Mouse (Mus musculus) Muller cell, postnatal 12 days (primary cell): ENCODE data around the gene Rgcc.

Source experiments
- DNase-seq: peaks from one replicate; pipeline ENCODE4 v3.0.0-alpha.2; 2015; ENCODE audit errors: inconsistent ontology term

The Rgcc gene

DNA sequence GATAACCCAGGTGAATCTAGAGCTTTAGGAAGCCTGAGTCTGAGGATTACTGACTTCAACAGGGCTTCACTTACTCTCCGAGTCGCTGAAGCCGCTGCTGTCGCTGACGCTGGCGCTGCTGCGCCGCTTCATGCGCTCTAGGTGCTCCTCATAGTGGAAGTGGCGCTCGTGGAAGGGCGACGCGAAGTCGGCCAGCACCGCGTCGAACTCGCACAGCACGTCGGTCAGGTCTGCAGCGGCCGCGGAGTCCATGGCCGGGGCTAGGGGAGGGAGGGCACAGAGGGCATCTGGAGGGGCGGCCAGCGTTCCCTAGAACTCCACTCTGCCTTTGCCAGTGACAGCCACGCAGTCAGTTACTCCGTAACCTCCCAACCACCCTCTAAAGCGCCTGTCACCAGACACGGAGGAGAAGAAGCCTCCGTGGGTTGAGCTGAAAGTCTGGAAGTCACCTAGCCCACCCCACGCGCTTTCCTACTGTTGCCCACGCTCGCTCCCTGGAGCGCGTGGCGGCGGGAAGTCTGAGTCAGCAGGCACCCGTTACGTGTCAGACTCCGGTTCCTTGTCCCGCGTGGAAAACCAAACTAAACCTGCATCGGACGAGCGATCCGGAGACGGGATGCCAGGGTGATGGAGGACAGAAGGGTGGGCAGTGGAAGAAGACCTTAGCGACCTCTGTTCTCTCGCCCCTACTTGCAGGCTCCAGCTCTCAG is 649 bp downstream of the Rgcc start:
- DNase-seq, result no peak

- DNase-seq, result peak; percentile 69
These were observed 1.6 kb downstream of the Rgcc start for GRCm38 (mm10) chr14:79299796-79300195.

GRCm38 (mm10) chr14:79299230-79299629 is 2.2 kb downstream of the Rgcc start:
- DNase-seq, result no peak

DNA sequence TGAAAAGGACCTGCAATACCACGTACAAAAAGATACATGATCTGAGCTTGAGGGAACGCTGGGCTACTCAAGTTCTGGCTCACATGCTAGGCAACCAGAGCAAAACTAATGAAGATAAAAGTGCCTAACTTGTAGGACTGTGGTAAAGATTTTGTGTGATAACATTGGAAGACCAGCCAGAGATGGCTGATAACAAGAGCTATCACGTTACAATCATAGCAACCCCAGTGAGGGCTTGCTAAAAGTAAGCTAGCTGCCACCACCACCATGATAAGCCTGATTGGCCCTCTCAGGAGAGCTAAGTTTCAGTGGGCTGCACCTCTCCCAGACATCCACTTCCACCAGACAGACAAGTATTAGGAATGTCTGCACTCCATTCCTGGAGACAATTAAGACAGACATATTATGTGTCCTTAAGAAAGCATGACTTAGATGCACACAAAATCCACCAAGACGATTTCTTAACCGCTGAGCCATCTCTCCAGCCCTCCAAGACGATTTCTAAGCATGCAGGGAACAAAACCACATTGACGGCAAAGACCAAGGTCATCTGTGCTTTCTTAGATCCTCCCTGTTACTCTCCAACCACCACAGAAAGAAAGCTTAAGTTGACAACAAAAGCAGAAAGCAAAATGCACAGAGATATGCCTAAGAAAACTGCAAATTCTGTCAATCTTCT is 3.0 kb downstream of the Rgcc start:
- no peak for DNase-seq

GRCm38 (mm10) chr14:79296836-79297235 is 4.6 kb downstream of the Rgcc start:
- no peak for DNase-seq

- DNase-seq, result no peak
These were observed 5.2 kb downstream of the Rgcc start for GRCm38 (mm10) chr14:79296201-79296600.

- no peak for DNase-seq
These were observed 5.9 kb downstream of the Rgcc start for GRCm38 (mm10) chr14:79295579-79295978.

GRCm38 (mm10) chr14:79294950-79295349 is 6.5 kb downstream of the Rgcc start:
- no peak for DNase-seq

DNA sequence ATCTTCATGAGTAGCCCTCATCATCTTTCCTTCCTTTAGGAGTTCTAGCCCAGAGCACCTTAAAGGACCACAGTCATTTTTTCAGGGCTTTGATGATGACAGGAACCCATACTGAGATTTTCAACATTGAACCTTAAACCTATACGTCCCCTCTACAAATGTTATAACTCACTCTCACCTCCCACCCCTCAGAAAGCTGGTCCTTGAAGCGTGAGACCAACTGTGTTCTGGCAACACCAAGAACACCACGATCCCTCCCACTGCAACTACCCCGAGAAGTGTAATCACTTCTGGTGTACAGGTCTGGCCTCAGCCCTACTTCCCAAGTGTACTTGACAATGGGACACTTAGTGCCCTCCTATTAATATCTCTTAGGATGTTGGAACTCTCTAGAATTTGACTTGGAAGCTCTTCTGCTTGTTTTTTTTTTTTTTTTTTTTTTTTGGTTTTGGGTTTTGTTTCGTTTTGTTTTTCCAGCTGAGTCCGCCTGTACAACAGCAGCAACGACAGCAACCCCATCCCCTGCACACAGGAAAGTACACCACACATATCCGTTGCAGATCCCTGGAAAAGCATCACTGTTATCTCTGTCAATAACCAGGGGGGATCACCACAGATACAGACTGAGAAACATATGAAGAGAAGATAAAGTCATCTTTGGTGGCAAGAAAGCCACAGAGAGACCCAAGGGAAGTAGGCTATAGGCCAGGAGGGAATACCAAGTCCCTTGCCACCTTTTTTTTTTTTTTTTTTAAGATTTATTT is 7.2 kb downstream of the Rgcc start:
- DNase-seq, result no peak

DNA sequence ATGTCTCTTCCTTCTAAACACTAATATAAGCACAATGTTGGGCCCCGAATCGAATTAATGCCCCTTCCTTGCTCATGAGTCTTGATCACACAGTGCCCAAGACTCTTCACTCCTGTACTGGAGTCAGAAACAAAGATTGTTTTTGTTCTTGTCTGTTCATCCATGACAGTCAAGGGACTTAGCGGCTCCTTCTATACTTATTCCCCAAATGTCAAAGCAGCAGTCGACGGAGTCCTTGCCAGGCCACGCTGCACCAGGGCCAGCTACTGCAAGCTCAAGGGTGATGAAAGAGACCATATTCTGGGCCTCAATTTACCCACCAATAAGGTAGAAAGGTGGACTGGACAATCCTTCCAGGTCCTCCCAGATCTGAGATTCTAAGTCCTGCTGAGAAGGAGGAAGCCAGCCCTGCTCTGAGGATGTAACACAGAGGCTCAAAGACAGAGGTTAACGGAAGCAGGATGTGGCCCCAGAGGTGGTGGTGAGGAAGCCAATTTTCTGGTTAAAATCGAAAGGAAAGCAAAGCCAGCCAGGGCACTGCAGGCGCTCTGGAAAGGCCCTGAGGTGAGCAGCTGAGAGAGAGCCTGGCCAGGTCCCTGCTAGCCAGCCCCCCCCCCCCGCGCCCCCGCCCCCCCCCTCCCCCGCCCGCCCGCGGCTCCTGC is 8.2 kb downstream of the Rgcc start:
- no peak for DNase-seq

- no peak for DNase-seq
These were observed 9.8 kb downstream of the Rgcc start for GRCm38 (mm10) chr14:79291629-79292028.

GRCm38 (mm10) chr14:79290683-79291425 is 10.6 kb downstream of the Rgcc start:
- DNase-seq, result no peak

DNA sequence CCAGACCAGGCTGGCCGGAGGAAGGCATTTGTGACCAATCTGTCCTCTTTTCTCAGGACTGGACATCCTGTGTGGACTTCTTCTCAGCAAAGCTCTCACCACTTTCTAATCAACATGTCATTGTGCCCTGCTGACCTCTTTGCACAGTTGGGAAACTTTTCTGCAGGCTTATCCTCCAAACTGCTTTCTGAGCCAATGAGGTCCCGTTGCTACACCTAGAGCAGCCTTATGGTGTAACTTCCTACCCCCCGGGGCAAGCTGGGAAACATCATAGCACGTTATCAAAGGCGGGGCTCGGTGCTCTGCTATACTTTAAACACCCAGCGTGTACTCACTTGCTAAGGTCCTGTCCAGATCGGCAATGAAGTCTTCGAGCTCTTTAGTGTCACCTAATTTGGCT is 11.5 kb downstream of the Rgcc start:
- no peak for DNase-seq

GRCm38 (mm10) chr14:79288280-79288679 is 13.2 kb downstream of the Rgcc start:
- no peak for DNase-seq

- no peak for DNase-seq
These were observed 14.1 kb downstream of the Rgcc start for GRCm38 (mm10) chr14:79287251-79287863.

GRCm38 (mm10) chr14:79285549-79285948 is 15.9 kb downstream of the Rgcc start:
- DNase-seq, result no peak

DNA sequence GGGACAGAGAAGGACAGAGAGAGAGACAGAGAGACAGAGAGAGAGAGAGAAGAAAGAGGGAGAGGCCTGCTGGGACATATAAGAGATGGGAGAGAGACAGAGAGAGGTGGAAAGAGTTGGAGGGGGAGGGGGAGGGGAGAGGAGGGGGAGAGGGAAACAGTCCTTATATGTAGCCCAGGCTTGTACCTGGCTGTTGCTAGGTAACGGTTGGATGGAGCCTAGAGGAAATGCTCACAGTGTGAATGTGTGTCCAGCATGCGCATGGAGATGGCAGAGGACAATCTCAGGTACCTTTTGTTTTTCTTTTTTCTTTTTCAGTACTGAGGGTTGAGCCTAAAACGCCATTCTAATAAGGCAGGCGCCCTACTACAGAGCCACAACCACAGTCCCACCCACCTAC is 16.8 kb downstream of the Rgcc start:
- no peak for DNase-seq

DNA sequence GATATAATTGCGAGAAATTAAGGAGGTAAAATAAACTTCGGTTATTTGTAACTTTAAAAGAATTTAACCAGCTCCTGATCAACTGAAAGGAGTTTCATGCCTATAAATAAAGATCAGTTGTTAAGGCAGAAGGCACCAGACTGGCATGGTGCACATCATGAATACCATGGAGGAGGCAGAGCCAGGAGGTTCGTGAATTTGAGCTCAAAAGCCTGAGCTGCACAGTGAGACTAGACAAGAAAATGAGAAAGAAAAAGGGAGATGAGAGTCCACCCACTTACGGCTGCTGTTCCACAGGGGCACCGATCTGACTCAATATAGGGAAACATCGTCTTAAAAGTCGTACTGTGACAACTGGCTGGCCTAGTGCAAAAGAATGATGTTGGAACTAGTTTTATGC is 17.5 kb downstream of the Rgcc start:
- no peak for DNase-seq

GRCm38 (mm10) chr14:79281894-79282553 is 19.4 kb downstream of the Rgcc start:
- no peak for DNase-seq

GRCm38 (mm10) chr14:79280456-79280855 is 21.0 kb downstream of the Rgcc start:
- DNase-seq, result no peak

DNA sequence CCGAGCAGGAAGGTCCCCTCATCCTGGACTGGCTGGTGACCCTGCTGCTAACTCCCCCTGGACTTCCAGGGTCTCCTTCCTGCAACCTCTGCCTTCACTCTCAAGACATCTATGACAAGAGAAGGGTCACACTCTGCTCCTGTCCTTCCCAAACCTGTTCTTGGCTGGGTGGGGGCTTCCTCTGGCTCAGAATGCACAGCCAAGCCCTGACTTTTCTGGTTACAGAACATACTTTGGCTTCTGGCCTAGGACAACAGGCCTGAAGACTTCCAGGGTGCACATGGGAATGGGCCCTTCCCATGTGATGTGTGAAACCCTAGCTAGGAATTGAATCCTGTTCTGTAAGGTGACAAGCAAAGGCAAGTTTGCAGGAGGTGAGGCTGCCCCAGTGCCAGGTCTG is 22.0 kb downstream of the Rgcc start:
- DNase-seq, result no peak
